Mouse (Mus musculus): ENCODE results near the gene Gale. TPM values are rescaled to one million over a fixed set of nuclear protein-coding genes. Genes with fewer than 3 reads are reported as not detected.
A peak's percentile ranks its signal among the peaks of the same experiment; 100 is the strongest.

Gale gene
- polyA plus RNA-seq, 1 experiment from 2014 or later = 40.1 TPM

- H3K4me3 ChIP-seq (replicated peaks) = peak overlapping the region; percentile 78
- WGBS = 6% methylated on average over 15 of the region's 15 CpGs
- peaks cover 61% of the 10 kb centered on the region for H3K36me3 ChIP-seq
- ATAC-seq = peak; percentile 6; the same call in 1 of the 2 replicates
- peak overlapping the region; percentile 86 for H3K9ac ChIP-seq (replicated peaks)
- H3K4me2 ChIP-seq (replicated peaks) = peak overlapping the region; percentile 93
- H3K4me1 ChIP-seq (replicated peaks) = peaks cover 20% of the 10 kb centered on the region
- H3K27me3 ChIP-seq = peaks cover 5% of the 10 kb centered on the region; the same call in 1 of the 2 replicates
- H3K9me3 ChIP-seq = no peaks in the 10 kb centered on the region
- H3K27ac ChIP-seq = peak overlapping the region; percentile 89
These were observed 581 bp upstream of the Gale start for GRCm38 (mm10) chr4:135962946-135963345.

- Histone ChIP-seq H3K36me3 (peaks cover 61% of the 10 kb centered on the region), H3K9ac (replicated peaks) (peak overlapping the region; percentile 86), H3K27ac (no peak overlapping the region), H3K27me3 (peaks cover 5% of the 10 kb centered on the region; the same call in 1 of the 2 replicates), H3K4me3 (replicated peaks) (peak overlapping the region; percentile 78), H3K4me2 (replicated peaks) (peak overlapping the region; percentile 93), H3K4me1 (replicated peaks) (peaks cover 20% of the 10 kb centered on the region), H3K9me3 (no peaks in the 10 kb centered on the region)
- 7% methylated on average over 12 of the region's 12 CpGs for WGBS
- ATAC-seq = 0 out of 2 replicates have a peak, but pooled peaks have one; percentile 0
These were observed 899 bp downstream of the Gale start for GRCm38 (mm10) chr4:135964426-135964825.

GRCm38 (mm10) chr4:135965113-135965512 lies 1.6 kb downstream of the Gale start:
- H3K9ac ChIP-seq (replicated peaks) = no peak overlapping the region
- no peak overlapping the region for H3K27ac ChIP-seq
- peaks cover 20% of the 10 kb centered on the region for H3K4me1 ChIP-seq (replicated peaks)
- H3K27me3 ChIP-seq = peaks cover 5% of the 10 kb centered on the region; the same call in 1 of the 2 replicates
- no peaks in the 10 kb centered on the region for H3K9me3 ChIP-seq
- peak overlapping the region; percentile 78 for H3K4me3 ChIP-seq (replicated peaks)
- 0 out of 2 replicates have a peak overlapping the region, but pooled peaks have one; percentile 8 for H3K4me2 ChIP-seq (replicated peaks)
- ATAC-seq = no peak
- WGBS = 87% methylated on average over 9 of the region's 9 CpGs
- peaks cover 61% of the 10 kb centered on the region for H3K36me3 ChIP-seq

DNA sequence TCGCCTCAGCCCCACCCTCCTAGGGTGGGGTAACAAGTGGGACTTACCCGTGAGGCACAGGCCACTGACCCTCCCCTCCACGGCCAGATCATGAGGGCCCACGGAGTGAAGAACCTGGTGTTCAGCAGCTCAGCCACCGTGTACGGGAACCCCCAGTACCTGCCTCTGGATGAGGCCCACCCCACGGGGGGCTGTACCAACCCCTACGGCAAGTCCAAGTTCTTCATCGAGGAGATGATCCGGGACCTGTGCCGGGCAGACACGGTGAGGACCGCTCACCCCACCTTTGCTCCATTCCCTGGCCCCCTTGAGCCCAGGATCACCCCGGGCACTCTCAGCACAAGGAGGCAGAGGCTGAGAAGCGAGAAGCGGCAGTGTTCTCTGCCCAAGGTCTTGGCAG lies 2.8 kb downstream of the Gale start:
- no peak overlapping the region for H3K4me3 ChIP-seq (replicated peaks)
- ATAC-seq = no peak
- peaks cover 5% of the 10 kb centered on the region; the same call in 1 of the 2 replicates for H3K27me3 ChIP-seq
- H3K4me2 ChIP-seq (replicated peaks) = no peak overlapping the region
- peaks cover 28% of the 10 kb centered on the region for H3K4me1 ChIP-seq (replicated peaks)
- no peaks in the 10 kb centered on the region for H3K9me3 ChIP-seq
- 91% methylated on average over 16 of the region's 16 CpGs for WGBS
- H3K27ac ChIP-seq = no peak overlapping the region
- H3K9ac ChIP-seq (replicated peaks) = peak overlapping the region; percentile 41; the same call in 1 of the 2 replicates
- peaks cover 65% of the 10 kb centered on the region for H3K36me3 ChIP-seq

- Histone ChIP-seq H3K4me3 (replicated peaks) (no peak overlapping the region), H3K9me3 (no peaks in the 10 kb centered on the region), H3K27ac (no peak overlapping the region), H3K4me2 (replicated peaks) (no peak overlapping the region), H3K27me3 (peaks cover 5% of the 10 kb centered on the region; the same call in 1 of the 2 replicates), H3K36me3 (peaks cover 56% of the 10 kb centered on the region), H3K9ac (replicated peaks) (no peak overlapping the region), H3K4me1 (replicated peaks) (peaks cover 35% of the 10 kb centered on the region)
- WGBS = 91% methylated on average over 18 of the region's 18 CpGs
- ATAC-seq = no peak
These were observed 3.7 kb downstream of the Gale start for GRCm38 (mm10) chr4:135967086-135967760.

DNA sequence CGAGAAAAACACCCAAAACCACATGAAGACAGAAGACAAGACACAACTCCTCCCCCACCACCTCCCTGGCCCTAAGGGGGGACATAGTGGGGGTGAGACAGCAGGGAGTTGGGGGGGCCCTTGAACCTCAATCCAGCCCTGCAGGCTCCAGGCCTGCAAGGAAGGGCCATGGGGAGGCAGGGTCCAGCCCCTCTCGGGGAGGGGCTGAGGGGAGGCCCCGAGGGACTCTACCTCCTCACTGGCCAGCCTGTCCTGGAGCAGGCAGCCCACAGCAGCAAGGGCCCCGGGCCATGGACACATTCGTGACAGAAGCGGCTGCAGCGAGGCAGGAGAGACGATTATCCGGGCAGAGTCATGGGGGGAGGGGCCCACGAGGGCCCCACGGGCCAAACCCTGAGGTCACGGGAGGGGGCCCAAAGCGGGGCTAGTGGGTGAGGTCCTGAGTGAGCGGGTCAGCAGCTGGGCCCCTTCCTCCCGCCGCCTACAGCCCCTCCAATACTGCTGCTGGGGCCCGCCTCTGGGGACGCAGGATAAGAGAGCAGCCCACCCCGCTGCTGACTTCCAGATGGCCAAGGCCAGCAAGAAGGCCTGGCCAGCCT lies 4.8 kb downstream of the Gale start:
- Histone ChIP-seq H3K4me1 (replicated peaks) (peaks cover 33% of the 10 kb centered on the region), H3K27me3 (peaks cover 5% of the 10 kb centered on the region; the same call in 1 of the 2 replicates), H3K4me3 (replicated peaks) (no peak overlapping the region), H3K9me3 (no peaks in the 10 kb centered on the region), H3K9ac (replicated peaks) (no peak overlapping the region), H3K36me3 (peaks cover 55% of the 10 kb centered on the region), H3K4me2 (replicated peaks) (no peak overlapping the region), H3K27ac (no peak overlapping the region)
- WGBS = 80% methylated on average over 19 of the region's 19 CpGs
- ATAC-seq = no peak

DNA sequence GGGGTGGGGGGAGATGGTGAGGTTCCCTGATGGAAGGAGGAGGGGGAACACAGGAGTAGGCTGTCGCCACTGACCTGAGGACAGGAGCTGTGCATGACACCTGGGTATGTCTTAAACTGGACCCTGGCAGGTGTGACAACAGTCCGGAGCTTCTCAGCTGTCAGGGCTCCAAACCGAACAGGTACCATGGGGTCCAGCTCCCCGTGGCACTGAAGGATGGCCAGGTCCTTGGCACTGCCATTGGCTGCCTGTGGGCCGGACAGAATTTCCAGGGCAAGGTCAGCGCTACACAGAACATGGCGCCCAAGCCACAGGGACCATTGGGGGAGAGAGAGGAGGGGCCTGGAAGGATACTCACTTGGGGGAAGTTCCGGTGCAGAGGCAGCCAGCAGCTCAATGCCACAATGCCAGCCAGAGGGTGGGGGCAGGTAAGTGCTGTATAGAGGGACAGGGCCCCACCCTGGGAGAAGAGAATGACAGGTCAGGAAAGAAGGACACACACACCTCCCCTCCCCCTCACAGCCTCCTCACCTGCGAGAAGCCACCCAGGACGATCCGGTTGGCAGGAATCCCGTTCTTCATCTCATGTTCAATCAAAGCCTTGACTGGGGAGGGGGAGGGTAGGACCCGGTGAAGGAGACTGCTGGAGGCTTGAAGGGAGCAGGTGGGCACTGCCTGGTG lies 5.7 kb downstream of the Gale start:
- ATAC-seq = no peak
- Histone ChIP-seq H3K27me3 (peaks cover 5% of the 10 kb centered on the region; the same call in 1 of the 2 replicates), H3K27ac (no peak overlapping the region), H3K36me3 (peaks cover 57% of the 10 kb centered on the region), H3K4me1 (replicated peaks) (peaks cover 30% of the 10 kb centered on the region), H3K4me3 (replicated peaks) (no peak overlapping the region), H3K9me3 (no peaks in the 10 kb centered on the region), H3K4me2 (replicated peaks) (no peak overlapping the region), H3K9ac (replicated peaks) (no peak overlapping the region)
- WGBS = 88% methylated on average over 13 of the region's 13 CpGs

DNA sequence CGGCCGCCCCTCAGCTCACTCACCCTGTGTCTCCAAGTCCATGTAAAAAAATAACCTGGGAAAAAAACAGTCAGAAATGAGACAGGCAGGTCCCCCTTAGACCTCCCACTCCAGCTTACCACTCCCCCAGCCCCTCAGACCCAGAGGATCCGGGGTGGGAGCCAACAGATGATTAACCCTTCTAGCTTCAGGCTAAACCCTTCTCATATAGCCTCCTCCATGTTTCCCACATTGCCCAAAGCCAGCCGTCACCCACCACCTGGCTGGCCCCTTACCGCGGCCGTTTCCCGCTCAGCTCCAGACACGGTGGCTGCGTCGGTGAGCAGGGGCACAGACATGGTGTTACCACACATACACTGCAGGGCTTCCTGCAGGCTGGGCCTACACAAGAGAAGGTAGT lies 7.1 kb downstream of the Gale start:
- no peak for ATAC-seq
- H3K4me3 ChIP-seq (replicated peaks) = peak overlapping the region; percentile 100; the same call in 1 of the 2 replicates
- peaks cover 20% of the 10 kb centered on the region for H3K4me1 ChIP-seq (replicated peaks)
- no peaks in the 10 kb centered on the region for H3K9me3 ChIP-seq
- H3K9ac ChIP-seq (replicated peaks) = peak overlapping the region; percentile 20; the same call in 1 of the 2 replicates
- H3K27ac ChIP-seq = no peak overlapping the region
- H3K27me3 ChIP-seq = no peaks in the 10 kb centered on the region
- H3K36me3 ChIP-seq = peaks cover 65% of the 10 kb centered on the region
- WGBS = 91% methylated on average over 11 of the region's 11 CpGs
- H3K4me2 ChIP-seq (replicated peaks) = peak overlapping the region; percentile 98; the same call in 1 of the 2 replicates

DNA sequence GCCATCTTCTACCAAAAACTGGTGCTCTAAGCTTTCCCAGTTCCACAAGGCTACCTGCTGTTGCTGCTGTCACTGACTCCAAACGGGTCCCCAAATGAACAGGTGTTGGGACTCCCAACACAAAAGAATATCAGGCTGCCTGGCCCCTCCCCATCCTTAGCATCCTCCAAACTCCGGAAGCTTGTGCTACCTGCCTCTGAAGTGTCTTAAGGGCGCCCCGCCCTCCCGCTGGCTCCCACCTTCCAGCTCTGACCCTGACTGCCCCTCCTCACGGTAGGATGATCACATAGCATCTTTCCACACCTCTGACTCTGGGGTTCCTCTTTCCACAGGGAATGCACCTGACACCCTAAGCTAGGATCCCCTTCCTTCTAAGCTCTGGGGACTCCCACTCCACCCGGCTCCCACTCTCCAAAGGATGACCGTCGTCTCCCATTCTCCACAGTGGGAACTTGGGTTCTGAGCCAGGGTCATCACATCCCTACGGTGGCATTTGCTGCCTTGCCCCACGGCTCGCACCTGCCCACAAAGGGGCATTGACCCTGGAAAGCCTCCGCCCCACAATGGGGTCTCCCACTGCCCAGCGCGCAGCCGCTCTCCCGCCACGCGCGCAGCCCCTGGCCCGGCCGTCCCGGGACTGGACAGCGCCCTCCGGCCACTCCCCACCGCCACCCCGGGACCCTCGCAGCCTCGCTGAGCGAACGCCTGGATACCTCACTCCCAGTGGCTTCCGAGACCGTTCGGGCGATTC lies 8.5 kb downstream of the Gale start:
- H3K4me3 ChIP-seq (replicated peaks) = peak overlapping the region; percentile 100
- H3K27me3 ChIP-seq = no peaks in the 10 kb centered on the region
- H3K4me2 ChIP-seq (replicated peaks) = peak overlapping the region; percentile 98
- H3K9ac ChIP-seq (replicated peaks) = peak overlapping the region; percentile 96
- H3K9me3 ChIP-seq = no peaks in the 10 kb centered on the region
- ATAC-seq = peak; percentile 74
- WGBS = under 1% methylated on average over 35 of the region's 35 CpGs
- H3K36me3 ChIP-seq = peaks cover 67% of the 10 kb centered on the region
- H3K27ac ChIP-seq = peak overlapping the region; percentile 74
- peaks cover 20% of the 10 kb centered on the region for H3K4me1 ChIP-seq (replicated peaks)

- under 1% methylated on average over 18 of the region's 19 CpGs for whole genome bisulfite sequencing
- H3K27me3 ChIP-seq = no peaks in the 10 kb centered on the region
- peak within 1 kb of the TSS; percentile 74 for H3K27ac ChIP-seq
- no peaks in the 10 kb centered on the region for H3K9me3 ChIP-seq
- ATAC-seq = peak; percentile 88
- peaks cover 65% of the 10 kb centered on the region for H3K36me3 ChIP-seq
- peak within 1 kb of the TSS; percentile 100 for H3K4me3 ChIP-seq (replicated peaks)
- peak within 1 kb of the TSS; percentile 96 for H3K9ac ChIP-seq (replicated peaks)
- H3K4me2 ChIP-seq (replicated peaks) = peak within 1 kb of the TSS; percentile 98
- peaks cover 20% of the 10 kb centered on the region for H3K4me1 ChIP-seq (replicated peaks)
These were observed 9.0 kb downstream of the Gale start, which contains the start of gene Lypla2 for GRCm38 (mm10) chr4:135972556-135972906. TSS of gene Lypla2 (minus strand) at chr4:135972626.

All from midbrain, embryonic 13.5 days (tissue).